Mouse (Mus musculus) lung, adult 2 months (tissue): Measurements from ENCODE around the gene Senp6. TPM values are rescaled to one million over a fixed set of nuclear protein-coding genes. Genes with fewer than 3 reads are reported as not detected.
"Not testable (repeated sequence)": the region's sequence is repeated elsewhere in the genome, so short reads cannot be mapped to it uniquely, and the experiment has no call there.

Experiments
- DNase-seq: peaks from one replicate; pipeline ENCODE4 v3.0.0; 2022
- H3K4me1 ChIP-seq: fragments of 200-500 bp; 2 replicates; pipeline ENCODE4 v1.6.1; 2011; ENCODE audit warnings: low read length; ENCODE audit not compliant: control insufficient read depth, insufficient read depth
- H3K4me3 ChIP-seq: fragments of 200-500 bp; replicated peaks from 2 replicates; pipeline ENCODE3; 2011; ENCODE audit warnings: low read depth, mild to moderate bottlenecking, control low read depth, low read length; ENCODE audit errors: extremely low read depth
- CTCF ChIP-seq: fragments of 200-500 bp; IDR thresholded peaks from 2 replicates; pipeline ENCODE4 v1.5.1; 2011; ENCODE audit warnings: mild to moderate bottlenecking, low read length, control low read depth; ENCODE audit not compliant: insufficient read depth
- POLR2A ChIP-seq: fragments of 200-500 bp; IDR thresholded peaks from 2 replicates; pipeline ENCODE4 v1.6.1; 2011; ENCODE audit warnings: low read depth, mild to moderate bottlenecking, control low read depth, low read length, borderline replicate concordance; ENCODE audit errors: extremely low read depth
- WGBS: fragments of 180-500 bp; shearing (Covaris S2); methylation state at CpG from one replicate; pipeline ENCODE4 v1.1.7; 2018; 5-methylcytosine and 5-hydroxymethylcytosine counted together
- polyA plus RNA-seq: library from polyadenylated mRNA; depleted of rRNA; stranded (reverse); fragments of >200 nt; gene quantifications from 2 replicates; pipeline ENCODE4 v1.2.3, GENCODE M21; 2012

Senp6 gene
- polyA plus RNA-seq, 1 experiment: 25.3 TPM

DNA sequence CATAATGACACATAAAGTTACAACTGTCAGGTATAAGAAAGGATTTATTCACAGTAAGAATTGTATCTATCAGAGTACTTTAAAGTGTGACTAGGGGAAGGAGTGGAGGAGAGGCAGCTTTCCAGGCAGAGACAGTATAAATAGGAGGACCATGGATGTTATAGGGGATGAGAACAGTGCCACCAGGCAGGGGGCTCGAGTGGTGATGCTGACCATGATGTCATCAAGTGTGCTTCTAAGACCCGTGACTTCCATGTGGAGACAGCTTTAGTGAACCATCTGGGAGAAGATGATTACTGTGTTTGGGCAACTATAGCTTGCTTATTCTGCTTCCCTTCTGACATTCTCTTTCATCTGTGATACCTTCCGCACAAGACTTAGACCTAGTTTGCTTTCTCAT, 4.9 kb downstream of the Senp6 start:
- Histone ChIP-seq H3K4me3 (no peak overlapping the region), H3K4me1 (peaks cover 13% of the 10 kb centered on the region)
- WGBS: 43% methylated on average over 3 of the region's 3 CpGs
- DNase-seq: no peak
- TF ChIP-seq POLR2A (no peak), CTCF (no peak)

GRCm38 (mm10) chr9:80074067-80074466, 7.4 kb downstream of the Senp6 start:
- DNase-seq: no peak
- 70% methylated on average over 1 of the region's 1 CpGs for WGBS
- TF ChIP-seq POLR2A: no peak
- TF ChIP-seq CTCF: no peak
- Histone ChIP-seq H3K4me1 (peaks cover 15% of the 10 kb centered on the region), H3K4me3 (no peak overlapping the region)

DNA sequence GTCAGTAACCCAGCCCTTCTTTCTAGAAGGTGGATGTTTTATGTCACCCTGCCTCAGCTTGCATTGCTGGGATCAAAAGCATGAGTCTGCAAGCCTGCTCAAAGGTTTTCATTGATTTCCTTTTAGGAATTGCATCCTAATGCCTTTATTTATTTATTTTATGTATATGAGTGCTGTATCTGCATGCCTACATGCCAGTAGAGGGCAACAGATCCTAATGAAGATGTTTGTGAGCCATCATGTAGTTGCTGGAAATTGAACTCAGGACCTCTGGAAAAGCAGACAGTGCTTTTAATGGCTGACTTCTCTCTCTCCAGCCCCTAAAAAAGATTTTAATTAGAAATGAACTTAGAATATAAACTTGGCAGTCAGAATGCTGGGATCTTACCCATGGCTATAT, 8.2 kb downstream of the Senp6 start:
- DNase-seq: no peak
- TF ChIP-seq CTCF (no peak), POLR2A (no peak)
- Histone ChIP-seq H3K4me3 (no peak overlapping the region), H3K4me1 (peaks cover 15% of the 10 kb centered on the region)

DNA sequence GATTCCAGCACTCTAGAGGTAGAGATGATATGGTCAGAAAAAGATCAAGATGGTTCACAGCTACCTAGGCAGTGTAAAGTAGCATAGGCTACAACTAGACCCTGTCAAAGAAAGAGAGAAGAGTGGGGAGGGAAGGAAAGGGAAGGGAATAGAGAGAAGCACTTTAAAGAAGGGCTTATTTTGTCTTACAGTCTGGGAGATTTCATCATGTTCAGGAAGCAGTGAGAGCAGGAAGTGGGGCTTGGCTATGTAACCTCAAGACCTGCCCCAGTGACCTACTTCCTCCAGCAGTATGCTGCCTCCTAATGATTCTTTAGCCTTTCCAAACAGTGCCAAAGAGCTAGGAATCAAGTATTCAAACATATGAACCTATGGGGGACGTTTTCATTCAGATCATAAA, 14.2 kb downstream of the Senp6 start:
- Histone ChIP-seq H3K4me1 (peaks cover 20% of the 10 kb centered on the region), H3K4me3 (no peak overlapping the region)
- 33% methylated on average over 1 of the region's 1 CpGs for WGBS
- DNase-seq: no peak
- TF ChIP-seq POLR2A: no peak
- TF ChIP-seq CTCF: no peak

GRCm38 (mm10) chr9:80084429-80085092, 17.9 kb downstream of the Senp6 start:
- H3K4me1 ChIP-seq: peaks cover 16% of the 10 kb centered on the region
- DNase-seq: no peak
- WGBS: 50% methylated on average over 10 of the region's 10 CpGs
- TF ChIP-seq POLR2A (no peak), CTCF (no peak)
- H3K4me3 ChIP-seq: no peak overlapping the region

DNA sequence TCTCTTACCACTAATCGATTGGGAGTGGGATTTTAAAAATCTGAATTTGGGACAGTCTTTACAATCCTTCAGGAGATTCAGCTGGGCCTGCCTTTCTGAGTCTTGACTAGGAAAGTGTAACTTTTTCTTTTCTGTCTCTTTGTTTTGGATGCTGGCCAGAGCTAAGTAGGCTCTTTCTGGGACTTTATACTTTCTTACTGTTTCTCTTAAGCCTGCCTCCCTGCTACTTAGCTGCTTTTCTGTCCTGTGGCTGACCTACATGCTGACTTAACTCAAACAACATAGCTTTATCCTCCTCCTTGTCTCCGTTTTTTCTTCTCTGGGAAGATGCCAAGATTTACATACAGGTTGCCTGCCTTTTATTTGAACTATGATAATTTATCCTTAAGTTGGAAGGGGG, 19.0 kb downstream of the Senp6 start:
- H3K4me1 ChIP-seq: peaks cover 15% of the 10 kb centered on the region
- no peak for DNase-seq
- TF ChIP-seq POLR2A (no peak), CTCF (no peak)

GRCm38 (mm10) chr9:80086272-80086966, 19.7 kb downstream of the Senp6 start:
- DNase-seq, H3K4me3 ChIP-seq: not testable (repeated sequence)
- 71% methylated on average over 6 of the region's 6 CpGs for WGBS
- peaks cover 13% of the 10 kb centered on the region for H3K4me1 ChIP-seq

More for the DNA sequence above, 19.0 kb downstream of the Senp6 start:
- WGBS: 35% methylated on average over 2 of the region's 2 CpGs
- no peak overlapping the region for H3K4me3 ChIP-seq

DNA sequence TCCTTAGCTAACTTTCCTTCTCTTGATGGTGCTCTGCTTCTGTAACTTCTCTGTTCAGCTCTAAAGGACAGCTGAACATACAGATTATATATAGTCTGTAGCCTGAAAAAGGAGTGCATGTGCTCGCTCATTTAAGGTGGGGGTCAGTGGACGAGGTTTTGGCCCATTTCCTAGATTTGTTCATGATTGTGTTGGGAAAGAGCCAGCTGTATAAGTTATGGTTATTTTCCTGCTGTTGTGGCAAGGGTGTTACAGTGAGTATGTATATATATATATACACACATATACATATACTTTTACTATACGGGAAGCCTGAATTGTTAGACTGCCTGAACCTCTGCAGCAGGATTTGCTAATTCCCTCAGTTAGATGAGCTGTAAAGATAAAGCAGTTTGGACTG, 22.7 kb downstream of the Senp6 start:
- no peak for DNase-seq
- TF ChIP-seq CTCF: no peak
- TF ChIP-seq POLR2A: no peak
- 32% methylated on average over 3 of the region's 3 CpGs for WGBS

DNA sequence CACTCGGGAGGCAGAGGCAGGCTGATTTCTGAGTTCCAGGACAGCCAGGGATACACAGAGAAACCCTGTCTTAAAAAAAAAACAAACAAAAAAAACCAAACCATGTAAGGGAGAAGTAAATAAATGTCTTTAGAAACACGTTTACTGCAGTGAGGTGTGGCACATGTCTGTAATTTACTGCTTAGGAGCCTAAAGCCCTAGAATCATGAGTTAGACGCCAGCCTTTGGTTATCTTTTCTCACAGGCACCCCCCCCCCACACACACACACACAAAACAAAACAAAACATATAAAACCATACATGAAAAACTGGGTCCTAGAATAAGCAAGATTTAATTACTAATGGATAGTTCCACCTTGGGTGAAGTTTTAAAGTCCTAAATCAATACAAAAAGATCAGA, 29.6 kb downstream of the Senp6 start:
- Histone ChIP-seq H3K4me3 (no peak overlapping the region), H3K4me1 (no peaks in the 10 kb centered on the region)
- DNase-seq: no peak
- no peak for TF ChIP-seq CTCF
- no peak for TF ChIP-seq POLR2A
- WGBS: 80% methylated on average over 3 of the region's 3 CpGs

More for the DNA sequence above, 22.7 kb downstream of the Senp6 start:
- no peak overlapping the region for H3K4me3 ChIP-seq
- peaks cover 5% of the 10 kb centered on the region for H3K4me1 ChIP-seq

- DNase-seq: no peak
- WGBS: 72% methylated on average over 10 of the region's 10 CpGs
- Histone ChIP-seq H3K4me3 (no peak overlapping the region), H3K4me1 (no peaks in the 10 kb centered on the region)
- TF ChIP-seq CTCF (no peak), POLR2A (no peak)
Observed at GRCm38 (mm10) chr9:80145992-80146587, 79.4 kb downstream of the Senp6 start.
